Mouse (Mus musculus): ENCODE results near the gene Sh3bgr. TPM values are rescaled to one million over a fixed set of nuclear protein-coding genes. Genes with fewer than 3 reads are reported as not detected.

Sh3bgr gene
- total and polyA plus RNA-seq, 3 experiments: 0.38 to 0.70 TPM; not detected in 1

DNA sequence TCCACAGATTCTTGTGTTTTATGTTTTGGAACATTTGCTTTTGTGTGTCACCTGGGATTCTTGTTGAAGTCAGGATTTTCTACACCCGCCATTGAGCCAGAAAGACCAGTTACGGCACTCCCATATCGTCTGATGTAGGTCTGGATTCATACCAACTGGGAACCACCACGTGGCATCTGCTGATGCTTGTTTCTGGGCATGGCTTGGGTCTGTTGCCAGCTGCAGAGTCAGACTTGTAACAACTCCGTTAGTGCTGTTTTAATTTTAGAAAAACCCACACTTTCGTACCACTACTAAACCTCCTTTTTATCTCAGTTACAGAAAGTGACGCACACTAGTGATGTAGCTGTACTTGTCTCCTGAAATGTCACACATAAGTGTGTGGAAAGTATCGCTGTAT is 44.2 kb upstream of the Sh3bgr start:
- in situ Hi-C loops (cut with MboI; ENCODE audit: low pct_ligation_motif_present, low pct_unique_long_range_greater_than_20kb, low sequenced_read_pairs) (loop anchor here (10.0 kb wide), 1 partner anchor 121 kb away; no protein-coding TSS in a partner anchor), dilution Hi-C loops (cut with MboI; ENCODE audit: extremely low pct_ligation_motif_present, extremely low pct_unique_long_range_greater_than_20kb, low sequenced_read_pairs) (no loop called here)
- Histone ChIP-seq H3K27me3 (replicated peaks) (no peaks in the 10 kb centered on the region), H3K79me2 (replicated peaks; ENCODE audit: control insufficient read depth, extremely low read depth, insufficient read depth, poor library complexity, severe bottlenecking) (no peaks in the 10 kb centered on the region), H3K27ac (ENCODE audit: insufficient read depth, low read depth) (no peak overlapping the region), H3K4me2 (ENCODE audit: insufficient read depth, low read depth, poor library complexity, severe bottlenecking) (no peak overlapping the region), H3K9me3 (replicated peaks; ENCODE audit: low read length) (no peaks in the 10 kb centered on the region), H3K36me3 (replicated peaks in 1 of 2; ENCODE audit: control insufficient read depth in 1 of 2, insufficient read depth in 1 of 2, low read length in 1 of 2) (peaks cover 36 to 92% of the 10 kb centered on the region in 2 experiments), H3K4me3 (replicated peaks in 1 of 3; ENCODE audit: low read depth in 2 of 3, low read length in 2 of 3, poor library complexity in 1 of 3) (no peak overlapping the region), H3K4me1 (ENCODE audit: control insufficient read depth in 1 of 2, insufficient read depth in 2 of 2) (no peaks in the 10 kb centered on the region), H3K9ac (ENCODE audit: insufficient read depth, low read depth) (no peak overlapping the region)
- TF ChIP-seq MYC (IDR thresholded peaks at IDR 0.05; ENCODE audit: low read depth, low read length) (no peak), CHD2 (IDR thresholded peaks at IDR 0.05; ENCODE audit: low read length) (no peak), CHD1 (IDR thresholded peaks at IDR 0.05; ENCODE audit: low read depth, low read length) (no peak), JUND (conservative IDR thresholded peaks at IDR 0.05; ENCODE audit: low read depth, low read length) (no peak), MAX (IDR thresholded peaks at IDR 0.05; ENCODE audit: low read length) (no peak), ZC3H11A (IDR thresholded peaks at IDR 0.05; ENCODE audit: low read depth, low read length) (no peak), EP300 (IDR thresholded peaks at IDR 0.05; ENCODE audit: low read length) (no peak), JUN (IDR thresholded peaks at IDR 0.05; ENCODE audit: insufficient read depth, low read depth, low read length) (no peak), MAFK (IDR thresholded peaks at IDR 0.05; ENCODE audit: insufficient replicate concordance, low read length) (no peak), RCOR1 (conservative IDR thresholded peaks at IDR 0.05; ENCODE audit: low read depth, low read length) (no peak), MAZ (IDR thresholded peaks at IDR 0.05; ENCODE audit: low read depth, low read length) (no peak)
- no peak for DNase-seq (ENCODE audit: extremely low read depth)

DNA sequence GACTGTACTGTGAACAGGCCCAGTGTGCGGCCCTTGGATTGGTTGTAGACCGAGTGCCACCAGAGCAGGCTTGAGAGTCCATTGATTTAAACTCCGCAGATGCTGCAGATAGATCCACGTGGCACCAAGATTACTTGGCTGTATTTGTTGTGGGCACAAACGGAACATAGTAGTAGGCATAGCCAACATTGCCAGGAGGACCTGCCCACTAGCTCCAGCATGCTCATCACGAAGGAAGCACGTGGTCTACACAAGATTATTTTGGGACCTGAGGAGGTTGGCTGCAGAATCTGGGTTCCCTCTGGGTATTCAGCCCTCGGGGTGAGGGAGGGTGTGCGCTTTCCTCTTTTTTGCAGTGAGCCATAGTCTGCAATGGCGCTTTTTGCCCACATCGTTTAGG is 43.1 kb upstream of the Sh3bgr start:
- H3K4me3 ChIP-seq (replicated peaks in 1 of 3; ENCODE audit: low read depth in 2 of 3, low read length in 2 of 3, poor library complexity in 1 of 3): no peak overlapping the region
- dilution Hi-C loops (cut with MboI; ENCODE audit: extremely low pct_ligation_motif_present, extremely low pct_unique_long_range_greater_than_20kb, low sequenced_read_pairs): no loop called here
- peaks cover 35 to 86% of the 10 kb centered on the region in 2 experiments for H3K36me3 ChIP-seq (replicated peaks in 1 of 2; ENCODE audit: control insufficient read depth in 1 of 2, insufficient read depth in 1 of 2, low read length in 1 of 2)
- no peak for TF ChIP-seq JUN (IDR thresholded peaks at IDR 0.05; ENCODE audit: insufficient read depth, low read depth, low read length)
- TF ChIP-seq JUND (conservative IDR thresholded peaks at IDR 0.05; ENCODE audit: low read depth, low read length): no peak
- TF ChIP-seq RAD21 (IDR thresholded peaks at IDR 0.05; ENCODE audit: low read depth, low read length): no peak
- TF ChIP-seq BHLHE40 (IDR thresholded peaks at IDR 0.05; ENCODE audit: low read depth, low read length): no peak
- no peak for TF ChIP-seq ZNF384 (IDR thresholded peaks at IDR 0.05; ENCODE audit: low read depth, low read length)
- no peak for TF ChIP-seq CTCF (conservative IDR thresholded peaks at IDR 0.05 in 1 of 2, IDR thresholded peaks at IDR 0.05 in 1 of 2; ENCODE audit: low read depth in 2 of 2, low read length in 2 of 2)
- no peak for TF ChIP-seq USF1 (IDR thresholded peaks at IDR 0.05; ENCODE audit: low read depth, low read length)
- no peak for TF ChIP-seq TBP (conservative IDR thresholded peaks at IDR 0.05; ENCODE audit: low read depth, low read length)
- TF ChIP-seq HCFC1 (IDR thresholded peaks at IDR 0.05; ENCODE audit: low read depth, low read length): no peak
- TF ChIP-seq ZC3H11A (IDR thresholded peaks at IDR 0.05; ENCODE audit: low read depth, low read length): no peak
- no peak for TF ChIP-seq SMC3 (IDR thresholded peaks at IDR 0.05; ENCODE audit: low read depth, low read length)
- TF ChIP-seq POLR2AphosphoS2 (IDR thresholded peaks at IDR 0.05; ENCODE audit: low read depth, low read length): no peak
- TF ChIP-seq MYC (IDR thresholded peaks at IDR 0.05; ENCODE audit: low read depth, low read length): no peak
- no peak for TF ChIP-seq EP300 (IDR thresholded peaks at IDR 0.05; ENCODE audit: low read length)
- no peak for DNase-seq (ENCODE audit: extremely low read depth)
- no peaks in the 10 kb centered on the region for H3K4me1 ChIP-seq (ENCODE audit: control insufficient read depth in 1 of 2, insufficient read depth in 2 of 2)
- H3K9me3 ChIP-seq (replicated peaks; ENCODE audit: low read length): no peaks in the 10 kb centered on the region
- no peaks in the 10 kb centered on the region for H3K79me2 ChIP-seq (replicated peaks; ENCODE audit: control insufficient read depth, extremely low read depth, insufficient read depth, poor library complexity, severe bottlenecking)
- H3K4me2 ChIP-seq (ENCODE audit: insufficient read depth, low read depth, poor library complexity, severe bottlenecking): no peak overlapping the region
- H3K27ac ChIP-seq (ENCODE audit: insufficient read depth, low read depth): no peak overlapping the region
- no peaks in the 10 kb centered on the region for H3K27me3 ChIP-seq (replicated peaks)
- in situ Hi-C loops (cut with MboI; ENCODE audit: low pct_ligation_motif_present, low pct_unique_long_range_greater_than_20kb, low sequenced_read_pairs): loop anchor here (10.0 kb wide), 1 partner anchor 122 kb away; no protein-coding TSS in a partner anchor
- no peak overlapping the region for H3K9ac ChIP-seq (ENCODE audit: insufficient read depth, low read depth)

Measured in CH12.LX (cell line).